Mouse (Mus musculus) testis, adult 2 months (tissue): ENCODE data around the gene Zfp1. TPM values are rescaled to one million over a fixed set of nuclear protein-coding genes. Genes with fewer than 3 reads are reported as not detected.

Experiments used
- H3K27ac ChIP-seq: fragments of 200-500 bp; 2 replicates; pipeline ENCODE4 v1.5.1; 2012; ENCODE audit warnings: low read depth, low read length; ENCODE audit not compliant: control insufficient read depth, insufficient read depth
- H3K27me3 ChIP-seq: fragments of 200-500 bp; 2 replicates; pipeline ENCODE4 v1.6.1; 2012; ENCODE audit warnings: mild to moderate bottlenecking, low read length, moderate library complexity; ENCODE audit not compliant: control insufficient read depth, insufficient read depth
- H3K36me3 ChIP-seq: fragments of 200-500 bp; 2 replicates; pipeline ENCODE4 v1.6.1; 2012; ENCODE audit warnings: mild to moderate bottlenecking, low read length; ENCODE audit not compliant: control insufficient read depth, insufficient read depth
- H3K4me1 ChIP-seq: fragments of 200-500 bp; 2 replicates; pipeline ENCODE4 v1.6.1; 2012; ENCODE audit warnings: low read length; ENCODE audit not compliant: control insufficient read depth, insufficient read depth
- H3K4me3 ChIP-seq: fragments of 200-500 bp; 2 replicates; pipeline ENCODE4 v1.5.1; 2012; ENCODE audit warnings: low read depth, mild to moderate bottlenecking, low read length, moderate library complexity, mixed read lengths; ENCODE audit not compliant: control insufficient read depth
- CTCF ChIP-seq: fragments of 200-500 bp; IDR thresholded peaks from 2 replicates; pipeline ENCODE4 v1.5.1; 2012; ENCODE audit warnings: low read depth, mild to moderate bottlenecking, inconsistent platforms, low read length, moderate library complexity; ENCODE audit not compliant: control insufficient read depth, insufficient read depth, insufficient replicate concordance
- POLR2A ChIP-seq: fragments of 200-500 bp; IDR thresholded peaks from 2 replicates; pipeline ENCODE4 v1.6.1; 2012; ENCODE audit warnings: low read depth, mild to moderate bottlenecking, inconsistent platforms, low read length, moderate library complexity; ENCODE audit not compliant: control insufficient read depth
- polyA plus RNA-seq: library from polyadenylated mRNA; depleted of rRNA; stranded (reverse); fragments of >200 nt; gene quantifications from 2 replicates; pipeline ENCODE4 v1.2.3, GENCODE M21; 2012; rRNA removed

Zfp1 gene
- polyA plus RNA-seq, 1 experiment = 4.1 TPM

- H3K27ac ChIP-seq = no peak overlapping the region
- peaks cover 7% of the 10 kb centered on the region for H3K4me1 ChIP-seq
- no peak overlapping the region for H3K4me3 ChIP-seq
- peaks cover 3% of the 10 kb centered on the region; the same call in 1 of the 2 replicates for H3K36me3 ChIP-seq
- TF ChIP-seq CTCF (no peak), POLR2A (no peak)
- no peaks in the 10 kb centered on the region for H3K27me3 ChIP-seq
Measured at GRCm38 (mm10) chr8:111715514-111715913, 72.3 kb downstream of the Zfp1 start.

- H3K4me1 ChIP-seq = peaks cover 7% of the 10 kb centered on the region
- no peaks in the 10 kb centered on the region for H3K27me3 ChIP-seq
- H3K4me3 ChIP-seq = no peak overlapping the region
- H3K36me3 ChIP-seq = peaks cover 6% of the 10 kb centered on the region; the same call in 1 of the 2 replicates
- no peak for TF ChIP-seq CTCF
- TF ChIP-seq POLR2A = no peak
- H3K27ac ChIP-seq = peak overlapping the region; percentile 80
Measured at GRCm38 (mm10) chr8:111716603-111717487, 73.6 kb downstream of the Zfp1 start.

GRCm38 (mm10) chr8:111717488-111717792 lies 74.2 kb downstream of the Zfp1 start:
- Histone ChIP-seq H3K4me3 (no peak overlapping the region), H3K27me3 (no peaks in the 10 kb centered on the region), H3K4me1 (peaks cover 7% of the 10 kb centered on the region), H3K27ac (peak overlapping the region; percentile 80), H3K36me3 (peaks cover 6% of the 10 kb centered on the region; the same call in 1 of the 2 replicates)
- TF ChIP-seq POLR2A (no peak), CTCF (no peak)

GRCm38 (mm10) chr8:111717866-111718265 lies 74.7 kb downstream of the Zfp1 start:
- peaks cover 7% of the 10 kb centered on the region for H3K4me1 ChIP-seq
- peak overlapping the region; percentile 80; the same call in 1 of the 2 replicates for H3K27ac ChIP-seq
- no peak overlapping the region for H3K4me3 ChIP-seq
- peaks cover 6% of the 10 kb centered on the region; the same call in 1 of the 2 replicates for H3K36me3 ChIP-seq
- no peaks in the 10 kb centered on the region for H3K27me3 ChIP-seq
- no peak for TF ChIP-seq POLR2A
- TF ChIP-seq CTCF = no peak

- Histone ChIP-seq H3K4me3 (no peak overlapping the region), H3K4me1 (peaks cover 7% of the 10 kb centered on the region), H3K27ac (no peak overlapping the region), H3K36me3 (peaks cover 6% of the 10 kb centered on the region; the same call in 1 of the 2 replicates), H3K27me3 (no peaks in the 10 kb centered on the region)
- TF ChIP-seq POLR2A (no peak), CTCF (no peak)
Measured at GRCm38 (mm10) chr8:111718937-111719336, 75.7 kb downstream of the Zfp1 start.

- TF ChIP-seq POLR2A = no peak
- TF ChIP-seq CTCF = no peak
- Histone ChIP-seq H3K27me3 (no peaks in the 10 kb centered on the region), H3K36me3 (peaks cover 6% of the 10 kb centered on the region; the same call in 1 of the 2 replicates), H3K27ac (no peak overlapping the region), H3K4me3 (no peak overlapping the region), H3K4me1 (peaks cover 7% of the 10 kb centered on the region)
Measured at GRCm38 (mm10) chr8:111720115-111720544, 76.9 kb downstream of the Zfp1 start.

Other genes with a start within 250 kb of the Zfp1 start
- 100 and 111 TPM in 2 replicates for gene Fa2h, start 249.6 kb upstream of the Zfp1 start, polyA plus RNA-seq
- 5.4 and 5.8 TPM in 2 replicates for gene Wdr59, start 121.3 kb upstream of the Zfp1 start, polyA plus RNA-seq
- 95.0 and 99.3 TPM in 2 replicates for gene Znrf1, start 107.3 kb upstream of the Zfp1 start, polyA plus RNA-seq
- gene Ldhd, start 13.0 kb upstream of the Zfp1 start, polyA plus RNA-seq = 6.5 and 18.8 TPM in 2 replicates
- gene Ctrb1, start 47.6 kb downstream of the Zfp1 start, polyA plus RNA-seq = 1.4 and 3.1 TPM in 2 replicates
- 29.5 and 30.9 TPM in 2 replicates for gene Bcar1, start 100.4 kb downstream of the Zfp1 start, polyA plus RNA-seq
- gene Cfdp1, start 210.9 kb downstream of the Zfp1 start, polyA plus RNA-seq = 9.7 and 12.5 TPM in 2 replicates
- 7.0 and 9.1 TPM in 2 replicates for gene Tmem170, start 233.3 kb downstream of the Zfp1 start, polyA plus RNA-seq